Mouse (Mus musculus) embryo, embryonic 10 days (tissue): ENCODE results near the gene Dpep3.
A peak's percentile ranks its signal among the peaks of the same experiment; 100 is the strongest.

Source experiments
- DNase-seq: peaks from one replicate; pipeline ENCODE4 v3.0.0-alpha.2; 2015; ENCODE audit warnings: low spot score

Gene Dpep3

GRCm38 (mm10) chr8:105975363-105975762, 3.9 kb downstream of the Dpep3 start:
- DNase-seq: peak; percentile 36

DNA sequence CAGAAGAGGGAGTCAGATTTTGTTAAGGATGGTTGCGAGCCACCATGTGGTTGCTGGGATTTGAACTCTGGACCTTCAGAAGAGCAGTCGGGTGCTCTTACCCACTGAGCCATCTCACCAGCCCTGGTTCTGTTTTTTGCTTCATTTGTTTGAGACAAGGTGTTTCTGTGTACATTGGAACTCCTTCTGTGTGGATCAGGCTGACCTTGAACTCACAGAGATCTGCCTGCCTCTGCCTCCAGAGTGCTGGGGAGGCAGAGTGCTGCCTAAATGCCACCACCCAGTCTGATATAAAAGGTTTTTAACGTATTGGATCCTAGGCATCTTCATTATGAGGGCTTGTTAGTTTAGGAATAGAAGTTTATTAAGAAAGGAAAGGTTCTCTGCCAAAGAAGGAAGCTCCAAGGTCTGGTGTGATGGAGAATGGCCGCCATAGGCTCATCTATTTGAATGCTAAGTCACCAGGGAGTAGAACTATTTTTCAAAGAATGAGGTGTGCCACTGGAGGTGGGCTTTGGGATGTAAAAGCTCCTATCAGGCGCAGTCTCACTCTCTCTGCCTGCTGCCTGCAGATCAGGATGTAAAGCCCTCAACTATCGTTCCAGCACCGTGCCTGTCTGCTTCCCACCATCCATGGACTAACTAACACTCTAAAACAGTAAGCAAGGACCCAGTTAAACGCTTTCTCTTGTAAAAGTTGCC, 8.1 kb downstream of the Dpep3 start:
- no peak for DNase-seq

DNA sequence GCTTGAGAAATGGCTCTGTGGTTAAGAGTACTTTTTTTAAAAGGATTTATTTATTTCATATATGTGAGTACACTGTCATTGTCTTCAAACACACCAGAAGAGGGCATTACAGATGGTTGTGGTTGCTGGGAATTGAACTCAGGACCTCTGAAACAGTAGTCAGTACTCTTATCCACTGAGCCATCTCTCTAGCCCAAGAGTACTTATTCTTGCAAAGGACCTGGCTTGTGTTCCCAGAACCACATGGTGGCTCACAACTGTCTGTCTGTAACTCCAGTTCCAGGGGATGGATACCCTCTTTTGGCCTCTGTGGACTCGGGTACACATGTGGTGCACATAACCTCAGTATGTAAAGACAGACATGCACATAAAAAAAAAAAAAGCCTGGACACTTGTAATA, 9.9 kb downstream of the Dpep3 start:
- DNase-seq: no peak

GRCm38 (mm10) chr8:105966692-105967311, 12.4 kb downstream of the Dpep3 start:
- peak; percentile 69 for DNase-seq

DNA sequence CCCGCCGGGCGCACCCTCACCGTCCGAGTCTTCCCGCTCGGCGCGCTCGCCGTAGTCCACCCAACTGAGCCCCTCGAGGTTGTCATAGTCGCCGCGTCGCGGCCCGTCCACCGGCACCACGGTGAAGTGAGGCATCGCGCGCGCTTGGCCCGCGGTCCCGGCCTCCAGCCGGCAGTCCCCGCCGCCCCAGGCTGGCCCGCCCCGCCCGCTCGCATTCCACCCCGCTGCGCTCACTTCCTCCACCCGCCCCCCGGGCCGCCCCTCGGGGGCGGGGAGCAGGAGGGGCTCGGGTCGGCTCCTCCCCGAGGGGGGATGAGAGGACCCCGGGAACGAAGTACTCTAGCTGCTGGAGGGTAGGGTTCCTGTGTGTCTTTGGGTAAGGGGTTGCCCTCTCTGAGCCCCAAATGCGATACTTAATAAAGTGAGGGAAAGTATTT, 13.3 kb downstream of the Dpep3 start, which contains the start of gene Slc12a4:
Gene Slc12a4, minus strand, starts transcription at position 193 of the 437 bp plus-strand sequence.
- DNase-seq: peak; percentile 69

- peak; percentile 41 for DNase-seq
Measured at GRCm38 (mm10) chr8:105965266-105965904, 13.8 kb downstream of the Dpep3 start.

DNA sequence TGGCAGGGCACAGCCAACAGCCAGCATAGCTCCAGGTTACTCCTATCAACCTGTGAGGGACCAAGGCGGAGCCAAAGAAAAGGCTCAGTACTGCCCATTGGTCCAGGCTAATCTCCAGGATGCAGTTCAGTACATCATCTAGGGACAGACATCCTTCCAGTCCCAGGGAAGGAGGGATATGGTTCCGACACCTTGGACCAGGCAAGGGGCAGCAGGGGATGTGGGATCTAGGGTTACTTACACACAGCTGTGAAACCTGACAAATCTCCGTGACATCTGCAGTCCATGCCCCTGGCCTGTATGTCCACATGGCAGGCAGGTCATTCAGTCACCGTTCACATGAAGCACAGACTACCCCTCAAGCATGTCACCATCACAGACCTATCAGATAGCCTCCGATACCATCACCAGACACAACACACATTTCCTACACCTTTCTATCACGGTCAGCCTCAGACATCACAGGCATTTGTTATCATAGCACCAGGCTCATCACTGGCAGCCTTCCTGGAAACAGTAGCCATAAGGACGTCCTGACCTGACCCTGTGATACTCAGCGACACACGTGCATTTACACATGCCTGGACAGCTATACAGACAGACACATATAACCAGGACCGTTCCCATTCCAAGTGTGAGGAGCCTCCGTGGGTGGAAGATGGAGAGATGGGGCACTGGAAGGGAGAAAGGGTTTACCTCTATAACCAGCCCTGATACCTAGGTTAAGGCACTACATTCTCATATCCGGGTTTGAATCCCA, 14.5 kb downstream of the Dpep3 start:
- DNase-seq: no peak

DNA sequence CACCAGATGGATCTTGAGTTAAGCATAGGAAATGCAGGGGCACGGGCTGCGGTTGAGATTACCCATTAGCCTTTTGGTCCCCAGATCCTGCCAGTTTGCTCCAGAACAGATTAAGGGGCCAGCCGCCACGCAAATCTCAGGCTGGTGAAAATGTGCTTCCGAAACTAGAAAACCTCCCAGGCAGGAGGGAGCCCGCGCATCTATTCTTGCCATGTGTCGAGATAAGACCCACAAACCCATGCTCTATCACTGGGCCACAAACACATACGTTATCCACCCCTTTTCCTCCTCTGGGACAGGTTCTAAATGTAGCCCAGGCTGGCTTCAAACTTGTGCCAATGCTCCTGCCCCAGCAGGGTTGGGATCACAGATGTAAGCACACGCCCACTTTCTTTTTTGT, 17.7 kb downstream of the Dpep3 start:
- no peak for DNase-seq

DNA sequence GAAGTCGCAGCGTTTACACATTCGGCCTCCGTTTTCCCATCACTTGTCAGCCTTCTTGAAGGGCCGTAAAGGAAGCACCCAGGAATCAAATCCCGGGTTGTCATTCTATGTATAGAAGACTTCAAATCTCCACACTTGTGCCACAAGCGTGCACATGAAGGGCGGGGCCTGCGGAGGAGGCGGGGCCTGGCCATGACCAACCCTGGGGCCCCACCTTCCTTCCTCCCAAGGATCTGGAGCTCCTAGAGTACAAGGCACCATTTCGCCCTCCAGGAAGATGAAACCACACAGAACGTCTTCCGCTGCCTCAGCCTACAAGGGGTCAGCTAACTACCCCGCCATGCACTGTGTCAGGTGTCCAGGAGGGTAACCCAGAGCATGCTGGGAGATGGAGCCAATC, 18.1 kb downstream of the Dpep3 start:
- DNase-seq: no peak

GRCm38 (mm10) chr8:105959350-105959749, 19.9 kb downstream of the Dpep3 start:
- DNase-seq: no peak

DNA sequence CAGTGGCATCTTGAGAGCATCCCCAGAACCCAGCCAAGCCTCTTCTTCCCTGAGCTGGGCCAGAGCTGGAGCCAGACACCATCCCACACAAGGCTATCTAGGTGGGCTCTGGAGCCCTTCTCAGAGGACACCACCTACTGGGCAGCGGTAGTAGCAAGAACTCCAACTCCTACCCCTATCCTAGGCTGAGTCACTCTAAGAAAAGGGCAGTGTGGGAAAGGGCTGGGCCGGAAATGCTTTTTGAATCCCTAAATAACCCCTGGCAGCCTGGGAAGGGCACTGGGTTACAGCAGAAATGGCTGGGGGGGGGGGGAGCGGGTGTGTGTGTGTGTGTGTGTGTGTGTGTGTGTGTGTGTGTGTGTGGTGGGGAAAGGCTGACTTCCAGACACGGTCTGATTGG, 21.4 kb downstream of the Dpep3 start:
- no peak for DNase-seq

DNA sequence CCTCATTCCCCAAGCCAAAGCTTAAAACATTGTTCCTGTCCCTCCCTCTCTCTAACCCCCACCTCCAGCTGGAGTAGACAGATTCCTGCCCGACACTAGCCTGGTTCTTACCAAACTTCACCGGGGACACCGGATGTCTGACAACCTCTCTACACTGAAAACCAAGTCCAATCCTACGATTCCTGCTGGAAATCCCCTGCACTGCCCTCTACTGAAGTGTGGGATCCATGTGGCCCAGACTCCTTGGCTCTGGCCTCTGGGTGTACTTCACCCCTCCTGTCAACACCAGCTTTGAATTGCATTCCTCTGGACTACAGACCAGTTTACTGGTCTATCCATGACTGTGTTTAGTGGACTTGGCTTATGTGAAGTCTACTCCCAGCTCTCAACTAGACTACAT, 22.7 kb downstream of the Dpep3 start:
- no peak for DNase-seq

DNA sequence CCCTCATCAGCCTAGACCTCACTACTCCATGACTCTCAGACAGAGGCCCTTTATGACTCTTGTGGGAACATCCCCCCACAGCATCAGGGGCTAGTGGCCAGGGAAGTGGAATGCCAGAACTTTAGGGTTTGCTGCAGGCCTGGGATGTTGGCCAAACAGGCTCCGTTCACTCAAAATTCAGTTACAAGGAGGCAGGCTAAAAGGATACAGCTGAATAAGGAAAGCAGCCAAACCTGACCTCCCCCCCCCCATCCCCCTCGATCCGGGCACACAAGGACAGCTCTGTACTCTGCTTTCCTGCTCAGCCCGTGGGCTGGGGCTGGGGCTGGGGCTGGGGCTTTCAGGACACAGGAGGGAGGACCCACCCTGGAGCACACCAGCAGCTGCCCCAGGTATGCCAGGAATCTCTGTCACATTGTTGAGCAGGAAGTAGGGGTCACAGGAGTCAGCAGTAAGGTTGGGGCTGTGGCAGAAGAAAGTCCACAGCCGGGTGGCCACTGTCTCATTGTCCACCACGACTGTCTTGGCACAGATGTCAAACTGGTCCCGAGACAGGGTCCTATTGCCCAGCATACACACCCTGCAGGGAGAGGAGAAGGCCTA, 28.1 kb downstream of the Dpep3 start:
- DNase-seq: peak; percentile 35

- DNase-seq: no peak
Measured at GRCm38 (mm10) chr8:105949350-105949749, 29.9 kb downstream of the Dpep3 start.

- DNase-seq: no peak
Measured at GRCm38 (mm10) chr8:105943321-105943739, 35.9 kb downstream of the Dpep3 start, which contains the start of gene Lcat. TSS of gene Lcat (minus strand) at chr8:105943382.

GRCm38 (mm10) chr8:105942542-105942941, 36.7 kb downstream of the Dpep3 start:
- no peak for DNase-seq

DNA sequence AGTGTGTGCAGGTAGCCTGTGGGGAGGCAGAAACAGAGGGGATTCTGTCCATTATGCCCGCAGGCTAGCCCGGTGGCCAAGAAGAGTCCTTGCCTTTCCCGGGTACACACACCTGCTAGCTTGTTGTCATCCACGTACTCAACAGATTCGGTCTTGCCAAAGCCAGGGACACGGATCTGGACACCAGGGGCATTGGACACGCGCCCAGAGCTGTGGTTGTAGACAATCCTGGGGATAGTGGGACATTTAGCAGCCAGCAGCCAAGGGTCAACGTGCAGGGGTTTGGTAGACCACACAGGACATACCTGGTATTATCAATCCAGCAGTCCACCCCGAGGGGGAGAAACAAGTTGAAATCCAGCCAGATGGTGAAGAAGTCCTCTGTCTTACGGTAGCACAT, 37.2 kb downstream of the Dpep3 start:
- DNase-seq: no peak

DNA sequence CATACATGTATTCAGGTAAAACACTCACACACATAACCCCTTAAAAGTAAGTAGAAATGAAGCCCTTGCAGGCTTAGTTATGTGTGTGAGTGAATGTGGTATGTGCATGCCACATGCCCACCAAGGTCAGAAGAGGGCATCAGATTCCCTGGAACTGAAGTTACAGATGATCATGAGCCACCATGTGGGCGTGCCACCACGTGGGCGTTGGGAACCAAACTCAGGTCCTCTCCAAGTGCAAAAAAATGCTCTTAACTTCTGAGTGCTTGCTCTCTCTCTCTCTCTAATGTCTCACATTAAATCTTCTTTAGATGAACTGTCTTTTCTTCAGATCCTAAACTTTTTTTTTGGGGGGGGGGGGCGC, 40.9 kb downstream of the Dpep3 start, which contains the start of gene Psmb10:
Gene Psmb10, minus strand, starts transcription at position 139 of the 364 bp plus-strand sequence.
- peak; percentile 58 for DNase-seq

- DNase-seq: peak; percentile 23
Measured at GRCm38 (mm10) chr8:105937496-105938305, 41.5 kb downstream of the Dpep3 start.

GRCm38 (mm10) chr8:105936866-105937475, 42.3 kb downstream of the Dpep3 start:
- DNase-seq: peak; percentile 96
